Mouse (Mus musculus): ENCODE data around the gene Gm29133. TPM values are rescaled to one million over a fixed set of nuclear protein-coding genes. Genes with fewer than 3 reads are reported as not detected.

Gene Gm29133
- polyA plus RNA-seq, 1 experiment from 2014 or later: not detected

DNA sequence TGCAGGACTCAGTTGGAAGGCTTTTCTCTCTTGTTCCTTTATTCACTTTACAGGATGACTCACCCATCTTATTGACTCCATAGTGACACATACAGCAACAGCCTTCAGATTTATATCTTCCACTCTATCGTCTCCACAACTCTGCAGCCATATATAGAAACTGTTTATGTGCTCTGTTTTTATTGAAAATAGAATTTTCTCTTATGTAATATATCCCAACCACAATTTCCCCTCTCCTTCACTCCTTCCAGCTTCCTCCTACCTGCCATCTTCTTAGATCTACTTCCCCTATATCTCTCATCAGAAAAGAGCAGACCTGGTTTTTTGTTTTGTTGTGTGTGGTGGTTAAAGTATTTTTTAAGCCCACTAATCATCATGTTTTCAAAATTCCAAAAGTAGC is 76.5 kb downstream of the Gm29133 start:
- Histone ChIP-seq H3K4me3 (no peak overlapping the region), H3K36me3 (no peaks in the 10 kb centered on the region), H3K27me3 (ENCODE audit: low read depth, poor library complexity, severe bottlenecking) (no peaks in the 10 kb centered on the region), H3K9me3 (replicated peaks) (no peaks in the 10 kb centered on the region), H3K4me1 (no peaks in the 10 kb centered on the region), H3K27ac (replicated peaks) (no peak overlapping the region)
- no peak for DNase-seq (ENCODE audit: low spot score)
- 93% methylated on average over 1 of the region's 1 CpGs for WGBS

GRCm38 (mm10) chr3:75834827-75835226 is 86.8 kb downstream of the Gm29133 start:
- no peak for DNase-seq (ENCODE audit: low spot score)
- H3K4me3 ChIP-seq: no peak overlapping the region
- no peaks in the 10 kb centered on the region for H3K4me1 ChIP-seq
- H3K27ac ChIP-seq (replicated peaks): no peak overlapping the region
- no peaks in the 10 kb centered on the region for H3K36me3 ChIP-seq
- no peaks in the 10 kb centered on the region for H3K27me3 ChIP-seq (ENCODE audit: low read depth, poor library complexity, severe bottlenecking)
- 88% methylated on average over 2 of the region's 2 CpGs for WGBS
- H3K9me3 ChIP-seq (replicated peaks): no peaks in the 10 kb centered on the region

GRCm38 (mm10) chr3:75835286-75835967 is 87.4 kb downstream of the Gm29133 start:
- Histone ChIP-seq H3K27me3 (ENCODE audit: low read depth, poor library complexity, severe bottlenecking) (no peaks in the 10 kb centered on the region), H3K4me1 (no peaks in the 10 kb centered on the region), H3K4me3 (no peak overlapping the region), H3K9me3 (replicated peaks) (no peaks in the 10 kb centered on the region), H3K27ac (replicated peaks) (no peak overlapping the region), H3K36me3 (no peaks in the 10 kb centered on the region)
- 82% methylated on average over 5 of the region's 5 CpGs for WGBS
- DNase-seq (ENCODE audit: low spot score): no peak

Other genes with a start within 250 kb of the Gm29133 start
- 82.5 and 84.9 TPM in 2 replicates for gene Pdcd10, start 191.3 kb upstream of the Gm29133 start, polyA plus RNA-seq (2016; fragmentation: Nextera tagmentation; extraction: Ambion mirVana)
- gene Serpini1, start 190.7 kb upstream of the Gm29133 start, polyA plus RNA-seq (2016; fragmentation: Nextera tagmentation; extraction: Ambion mirVana): 8.6 and 15.8 TPM in 2 replicates
- gene Golim4, start 208.8 kb downstream of the Gm29133 start, polyA plus RNA-seq (2016; fragmentation: Nextera tagmentation; extraction: Ambion mirVana): 52.2 and 55.7 TPM in 2 replicates